Mouse (Mus musculus) megakaryocyte, embryonic 14.5 days (primary cell): ENCODE data around the gene Gm8297.
"Not testable (repeated sequence)": the region's sequence is repeated elsewhere in the genome, so short reads cannot be mapped to it uniquely, and the experiment has no call there.

Experiments
- FLI1 ChIP-seq: IDR thresholded peaks from 2 replicates; pipeline ENCODE4 v1.6.1; 2012; ENCODE audit warnings: low read length, inconsistent platforms, mixed read lengths
- GATA1 ChIP-seq: IDR thresholded peaks from 3 replicates; pipeline ENCODE4 v1.6.1; 2012; ENCODE audit warnings: mixed read lengths, low read length, inconsistent platforms, borderline replicate concordance

- not testable (repeated sequence) for TF ChIP-seq GATA1, FLI1
Observed at GRCm38 (mm10) chr14:4983635-4984034, at the start of gene Gm8297.
